Mouse (Mus musculus): Measurements from ENCODE around the gene Hes7.

The Hes7 gene

GRCm38 (mm10) chr11:69149728-69150127, 29.5 kb downstream of the Hes7 start:
- no peak for ATAC-seq (ENCODE audit: low TSS enrichment)

- peak; percentile 56; the same call in 1 of the 2 replicates for ATAC-seq (ENCODE audit: low TSS enrichment)
Measured at GRCm38 (mm10) chr11:69150444-69150843, 30.2 kb downstream of the Hes7 start.

DNA sequence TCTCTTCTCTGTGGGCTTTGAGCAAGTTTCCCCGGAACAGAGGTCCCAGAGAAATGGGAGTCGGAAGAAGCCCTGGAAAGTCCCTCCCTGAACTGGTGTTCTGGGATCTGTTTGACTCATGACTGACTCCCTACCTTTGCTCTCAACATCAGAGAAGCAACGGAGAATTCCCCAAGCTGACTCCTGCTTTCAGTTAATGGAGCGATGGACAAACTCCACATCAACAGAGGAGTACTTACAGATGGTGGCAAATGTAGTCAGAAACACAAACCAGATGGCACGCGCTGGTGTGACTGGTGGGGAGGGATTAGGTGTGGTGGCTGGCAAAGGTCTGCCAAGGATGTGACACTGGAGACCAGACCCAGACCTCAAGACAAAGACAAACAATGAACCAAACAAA, 30.8 kb downstream of the Hes7 start:
- no peak for ATAC-seq (ENCODE audit: low TSS enrichment)

DNA sequence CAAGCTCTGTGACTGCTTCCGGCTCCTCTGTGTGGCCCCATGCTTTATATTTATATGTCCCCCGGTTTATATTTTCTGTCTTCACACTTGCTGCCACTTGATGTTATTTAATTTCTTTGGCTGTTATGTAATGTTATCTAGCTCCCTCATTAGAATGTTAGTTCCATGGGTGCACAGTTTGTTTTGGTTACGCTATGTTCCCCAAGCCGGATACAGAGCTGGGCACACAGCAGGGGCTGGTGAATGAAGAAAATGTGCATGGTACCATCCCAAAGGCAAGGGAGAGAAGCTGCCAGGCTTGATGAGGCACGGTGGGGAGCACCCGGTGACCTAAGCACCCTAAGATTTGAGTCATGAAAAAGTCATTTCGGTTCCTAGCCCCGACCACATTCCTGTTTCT, 33.6 kb downstream of the Hes7 start:
- no peak for ATAC-seq (ENCODE audit: low TSS enrichment)

GRCm38 (mm10) chr11:69155351-69155750, 35.1 kb downstream of the Hes7 start:
- peak; percentile 56 for ATAC-seq (ENCODE audit: low TSS enrichment)

- ATAC-seq (ENCODE audit: low TSS enrichment): peak; percentile 74; the same call in 1 of the 2 replicates
Measured at GRCm38 (mm10) chr11:69156800-69157199, 36.6 kb downstream of the Hes7 start, which contains the start of gene Alox12b. Alox12b (plus strand) TSS chr11:69156989.

DNA sequence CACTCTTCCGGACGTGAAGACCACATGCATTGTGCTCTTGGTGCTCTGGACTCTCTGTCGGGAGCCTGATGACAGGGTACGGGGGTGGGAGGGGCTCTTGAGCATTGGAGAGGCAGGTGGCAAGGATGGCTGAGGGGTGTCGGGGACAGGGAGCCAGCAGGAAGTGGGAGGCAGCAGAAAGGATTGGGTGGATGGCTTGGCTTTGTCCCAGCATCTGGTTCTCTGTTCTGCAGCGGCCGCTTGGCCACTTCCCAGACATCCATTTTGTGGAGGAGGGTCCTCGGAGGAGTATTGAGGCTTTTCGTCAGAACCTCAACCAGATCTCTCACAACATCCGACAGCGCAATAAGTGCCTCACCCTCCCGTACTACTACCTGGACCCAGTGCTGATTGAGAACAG, 49.1 kb downstream of the Hes7 start:
- peak; percentile 54; the same call in 1 of the 2 replicates for ATAC-seq (ENCODE audit: low TSS enrichment)

DNA sequence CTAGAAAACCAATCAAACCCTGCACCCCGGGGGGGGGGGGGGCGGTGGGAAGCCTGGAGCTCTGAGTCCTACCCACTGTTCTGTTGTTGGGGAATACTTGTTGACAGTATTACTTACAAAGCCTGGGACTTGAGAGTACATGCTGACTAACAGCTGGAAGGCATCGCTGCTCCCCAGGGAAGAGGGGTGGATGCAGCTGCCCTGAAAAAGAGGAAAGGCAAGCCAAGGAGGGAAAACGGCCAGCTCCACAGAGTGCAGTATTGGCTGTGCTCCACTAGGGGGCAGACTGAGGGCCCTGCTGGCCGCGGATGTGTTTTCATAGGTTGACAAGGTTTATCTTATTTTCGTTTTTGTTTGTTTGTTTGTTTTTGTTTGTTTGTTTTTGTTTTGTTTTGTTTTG, 51.4 kb downstream of the Hes7 start:
- ATAC-seq (ENCODE audit: low TSS enrichment): 0 out of 2 replicates have a peak, but pooled peaks have one; percentile 33

- ATAC-seq (ENCODE audit: low TSS enrichment): no peak
Measured at GRCm38 (mm10) chr11:69172606-69173005, 52.4 kb downstream of the Hes7 start.
